Mouse (Mus musculus) ES-E14 (cell line): ENCODE measurements at regions not wholly inside any gene's neighbourhood (a gene's known extent, or its start where the extent isn't known, plus 50 kb on each side); places are given as distances from the start of the nearest gene placed in this dataset.

Experiments used
- DNase-seq: peaks from one replicate; pipeline ENCODE4 v3.0.0-alpha.2; 2013; ENCODE audit warnings: low read depth, low spot score
- H3K27ac ChIP-seq: 2 replicates; pipeline ENCODE4 v1.5.1; 2012; ENCODE audit warnings: low read depth, mild to moderate bottlenecking, low read length, moderate library complexity, mixed read lengths; ENCODE audit not compliant: poor library complexity, insufficient read depth, severe bottlenecking
- H3K36me3 ChIP-seq: 2 replicates; pipeline ENCODE4 v1.6.1; 2012; ENCODE audit warnings: mild to moderate bottlenecking, low read length, moderate library complexity, mixed read lengths; ENCODE audit not compliant: control insufficient read depth, poor library complexity, insufficient read depth, severe bottlenecking
- H3K4me1 ChIP-seq, 2 experiments: fragments of 150-350 bp in 1 of 2; sonication (generic) in 1 of 2; 2 replicates each; pipeline ENCODE4 v1.6.1; 2012; ENCODE audit warnings: low read length in 2 of 2, mild to moderate bottlenecking in 1 of 2, mixed read lengths in 1 of 2; ENCODE audit not compliant: control insufficient read depth in 2 of 2, insufficient read depth in 2 of 2, poor library complexity in 1 of 2
- H3K4me3 ChIP-seq, 2 experiments: fragments of 150-350 bp in 1 of 2; sonication (generic) in 1 of 2; 2 replicates each; pipeline ENCODE4 v1.5.1; 2012; ENCODE audit warnings: low read length in 2 of 2, low read depth in 1 of 2, mild to moderate bottlenecking in 1 of 2, mixed read lengths in 1 of 2; ENCODE audit not compliant: insufficient read depth in 1 of 2, poor library complexity in 1 of 2, severe bottlenecking in 1 of 2
- H3K9ac ChIP-seq: 2 replicates; pipeline ENCODE4 v1.6.1; 2012; ENCODE audit warnings: low read depth, mild to moderate bottlenecking, low read length, mixed read lengths; ENCODE audit not compliant: poor library complexity, insufficient read depth, severe bottlenecking
- H3K9me3 ChIP-seq: fragments of 150-350 bp; sonication (generic); 2 replicates; pipeline ENCODE4 v1.6.1; 2012; ENCODE audit warnings: low read depth, mild to moderate bottlenecking, low read length; ENCODE audit not compliant: control insufficient read depth, insufficient read depth
- CHD2 ChIP-seq: IDR thresholded peaks from 2 replicates; pipeline ENCODE4 v1.6.1; 2014; ENCODE audit warnings: mild to moderate bottlenecking, low read depth, low read length, inconsistent platforms
- HCFC1 ChIP-seq: IDR thresholded peaks from 2 replicates; pipeline ENCODE4 v1.6.1; 2012; ENCODE audit warnings: low read length, inconsistent platforms, borderline replicate concordance; ENCODE audit not compliant: insufficient read depth
- MAFK ChIP-seq: IDR thresholded peaks from 2 replicates; pipeline ENCODE4 v1.6.1; 2014; ENCODE audit warnings: mild to moderate bottlenecking, low read depth, low read length, inconsistent platforms; ENCODE audit not compliant: insufficient read depth
- ZC3H11A ChIP-seq: IDR thresholded peaks from 2 replicates; pipeline ENCODE4 v1.6.1; 2012; ENCODE audit warnings: low read depth, mild to moderate bottlenecking, inconsistent platforms, low read length, borderline replicate concordance
- ZNF384 ChIP-seq: IDR thresholded peaks from 2 replicates; pipeline ENCODE4 v1.6.1; 2012; ENCODE audit warnings: low read depth, low read length, inconsistent platforms
- in situ Hi-C, 2 experiments: fragments of 600-800 bp; cut with MboI; formaldehyde crosslinking; loops; one replicate each; pipeline ENCODE4 v1.15.1; 2025; ENCODE audit warnings: low sequenced_read_pairs in 2 of 2, inconsistent platforms in 1 of 2; ENCODE audit not compliant: unreplicated experiment in 2 of 2

DNA sequence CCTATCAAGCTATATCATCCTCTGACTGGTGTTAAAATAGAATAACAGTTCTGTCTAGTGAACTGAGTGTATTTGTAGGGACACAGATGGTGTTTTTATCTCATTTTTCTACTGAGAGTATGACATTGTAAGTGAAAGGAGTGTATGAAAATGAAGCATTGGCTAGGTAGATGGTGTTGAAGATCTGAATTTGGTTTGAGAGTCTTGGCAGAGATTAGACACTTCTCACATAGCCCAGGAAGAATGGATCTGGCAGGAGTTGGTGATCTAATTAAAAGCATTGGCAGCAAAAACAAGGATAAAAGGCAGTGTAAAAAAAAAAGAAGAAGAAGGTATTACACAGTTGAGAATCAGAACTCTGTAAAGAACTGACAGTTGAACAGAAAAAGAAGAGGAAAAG lies 900.4 kb upstream of the Pabpc4l start:
- no peak for DNase-seq
- H3K27ac ChIP-seq, result no peak overlapping the region
- no peaks in the 10 kb centered on the region for H3K9me3 ChIP-seq
- in situ Hi-C loops, result no loop called here
- no peaks in the 10 kb centered on the region for H3K36me3 ChIP-seq
- TF ChIP-seq ZNF384 (no peak), MAFK (no peak)
- no peaks in the 10 kb centered on the region for H3K4me1 ChIP-seq
- no peak overlapping the region for H3K4me3 ChIP-seq
- no peak overlapping the region for H3K9ac ChIP-seq

DNA sequence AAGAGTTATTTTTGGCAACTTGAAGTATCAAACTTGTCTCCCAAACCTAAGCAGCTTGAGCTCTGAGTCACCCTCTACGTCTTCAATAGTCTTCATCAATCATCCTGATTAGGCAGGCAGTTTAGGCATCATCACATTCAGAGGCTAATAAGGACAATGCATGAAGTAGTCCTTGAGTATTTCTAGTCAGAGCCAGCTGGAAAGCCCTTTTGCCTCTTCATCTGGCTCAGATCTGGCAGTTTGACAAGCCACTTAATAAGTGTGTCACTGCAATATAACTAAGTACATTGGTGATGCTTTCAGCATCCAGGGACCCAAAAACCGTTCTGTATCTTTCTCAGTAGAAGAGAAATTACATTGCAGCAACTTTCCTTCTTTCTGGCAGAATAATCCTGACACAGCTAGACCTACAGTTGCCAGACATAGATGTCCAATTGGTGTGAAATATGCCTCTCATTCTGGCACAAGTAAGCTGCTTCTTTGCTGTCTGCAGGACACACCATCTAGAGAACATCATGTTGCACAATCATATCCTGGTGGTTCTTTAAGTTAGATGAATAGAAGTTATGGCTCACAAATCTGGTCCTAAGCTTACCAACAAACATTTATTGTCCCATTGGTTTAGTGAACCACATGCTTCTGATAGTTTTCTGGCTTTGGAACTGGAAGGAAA lies 868.5 kb upstream of the Pabpc4l start:
- DNase-seq, result no peak
- in situ Hi-C loops, result no loop called here

DNA sequence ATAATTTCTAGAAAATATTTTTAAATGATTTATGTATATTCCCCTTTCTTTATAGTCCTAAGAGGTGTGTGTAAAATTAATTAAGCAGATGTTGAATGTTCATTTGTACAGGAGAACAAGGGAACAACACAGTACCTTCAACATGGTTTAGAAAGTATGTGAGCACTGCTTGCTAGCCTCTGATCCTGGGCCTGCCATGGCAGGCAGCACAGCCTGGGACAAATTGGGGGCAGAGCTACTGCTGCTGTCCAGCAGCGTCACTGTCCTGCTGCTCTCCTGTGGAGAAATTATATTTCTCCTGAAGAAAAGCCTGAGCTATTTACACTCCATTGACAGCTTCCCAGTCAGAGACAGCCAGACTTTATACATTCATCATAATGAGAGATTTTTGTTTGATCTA lies 833.8 kb upstream of the Pabpc4l start:
- Histone ChIP-seq H3K27ac (no peak overlapping the region), H3K4me1 (no peaks in the 10 kb centered on the region), H3K36me3 (no peaks in the 10 kb centered on the region), H3K4me3 (no peak overlapping the region), H3K9me3 (no peaks in the 10 kb centered on the region), H3K9ac (no peak overlapping the region)
- TF ChIP-seq ZC3H11A (no peak), MAFK (no peak), CHD2 (no peak), ZNF384 (no peak), HCFC1 (no peak)
- DNase-seq, result no peak
- in situ Hi-C loops, result no loop called here

More for the DNA sequence above, 868.5 kb upstream of the Pabpc4l start:
- H3K9me3 ChIP-seq, result no peaks in the 10 kb centered on the region
- H3K36me3 ChIP-seq, result no peaks in the 10 kb centered on the region
- H3K9ac ChIP-seq, result no peak overlapping the region
- no peak overlapping the region for H3K27ac ChIP-seq
- H3K4me3 ChIP-seq, result no peak overlapping the region
- no peaks in the 10 kb centered on the region for H3K4me1 ChIP-seq
- TF ChIP-seq ZC3H11A (no peak), HCFC1 (no peak), MAFK (no peak), CHD2 (no peak), ZNF384 (no peak)

DNA sequence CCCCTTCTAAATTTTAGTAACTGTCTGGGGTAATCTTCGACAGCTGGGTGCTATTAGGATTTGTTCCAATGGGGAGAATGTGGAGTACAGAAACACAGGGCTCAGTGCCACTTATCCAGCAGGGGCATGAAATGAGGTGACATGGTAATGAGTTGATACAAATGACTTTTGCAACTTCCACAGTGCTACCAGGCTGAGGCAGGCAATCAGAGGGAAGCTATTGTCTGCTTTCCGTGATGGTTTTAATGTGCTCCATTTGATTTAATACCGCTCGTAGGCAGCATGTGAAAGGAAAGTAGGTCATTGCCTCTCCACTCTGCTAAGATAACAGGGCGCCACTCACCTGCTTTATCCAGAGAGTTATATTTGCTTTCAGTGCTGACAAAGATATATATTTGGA lies 832.3 kb upstream of the Pabpc4l start:
- Histone ChIP-seq H3K9ac (no peak overlapping the region), H3K4me1 (no peaks in the 10 kb centered on the region), H3K36me3 (no peaks in the 10 kb centered on the region), H3K27ac (no peak overlapping the region), H3K4me3 (no peak overlapping the region), H3K9me3 (no peaks in the 10 kb centered on the region)
- DNase-seq, result no peak
- TF ChIP-seq MAFK, result no peak
- TF ChIP-seq HCFC1, result no peak
- no peak for TF ChIP-seq ZC3H11A
- no peak for TF ChIP-seq CHD2
- TF ChIP-seq ZNF384, result no peak
- in situ Hi-C loops, result no loop called here

- no peak overlapping the region for H3K27ac ChIP-seq
Observed at GRCm38 (mm10) chr3:47241030-47241429, 793.0 kb upstream of the Pabpc4l start.

More at GRCm38 (mm10) chr3:47241030-47241429, 793.0 kb upstream of the Pabpc4l start:
- Histone ChIP-seq H3K4me3 (no peak overlapping the region), H3K36me3 (no peaks in the 10 kb centered on the region), H3K9ac (no peak overlapping the region), H3K4me1 (no peaks in the 10 kb centered on the region), H3K9me3 (no peaks in the 10 kb centered on the region)
- in situ Hi-C loops, result no loop called here
- TF ChIP-seq MAFK (no peak), ZNF384 (no peak), HCFC1 (no peak), CHD2 (no peak)
- DNase-seq, result no peak
